Mouse (Mus musculus): ENCODE data around the gene Immp2l.
"Not testable (repeated sequence)": the region's sequence is repeated elsewhere in the genome, so short reads cannot be mapped to it uniquely, and the experiment has no call there.

The Immp2l gene

DNA sequence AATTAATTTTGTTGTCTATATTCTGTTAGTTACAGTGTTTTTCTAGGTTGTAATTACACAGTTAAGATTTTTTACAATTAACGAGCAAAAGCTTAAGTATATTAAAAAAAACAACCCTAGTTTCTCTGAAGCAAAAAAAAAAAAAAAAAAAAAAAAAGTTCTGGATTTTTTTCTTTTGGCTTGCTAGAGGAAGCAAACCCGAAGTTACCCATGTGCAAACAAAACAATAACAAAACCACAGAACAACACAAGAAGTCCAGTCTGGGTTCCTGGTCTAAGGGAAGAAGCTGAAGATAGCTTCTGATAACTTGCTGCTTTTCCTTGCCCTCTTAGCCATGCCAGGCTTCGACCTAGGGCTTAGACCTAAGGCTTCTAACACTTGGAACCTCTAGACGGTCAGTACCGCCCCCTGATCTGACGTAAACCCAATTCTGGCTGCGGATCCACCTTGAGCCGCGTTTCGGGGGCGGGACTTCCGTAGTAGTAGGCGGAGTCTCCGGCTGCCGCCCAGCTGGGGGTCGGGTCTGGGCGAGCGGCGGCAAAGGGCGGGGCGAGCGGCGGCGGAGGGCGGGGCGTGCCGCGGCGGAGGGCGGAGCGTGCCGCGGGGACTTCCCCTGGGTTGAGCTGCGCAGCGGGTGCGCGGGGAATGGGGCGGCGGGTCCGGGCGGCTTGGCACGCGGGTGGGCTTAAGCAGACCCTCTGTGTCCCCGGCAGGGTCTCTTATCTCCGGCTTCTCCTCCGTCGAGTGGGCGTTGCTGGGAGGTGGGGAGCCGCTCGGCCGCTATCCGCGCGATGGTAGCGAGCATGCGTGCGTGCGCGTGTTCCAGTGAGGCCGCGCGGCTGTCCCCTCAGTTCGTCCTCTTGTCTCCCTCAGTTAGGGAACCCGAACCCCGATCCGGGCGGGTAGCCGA is at the start of gene Immp2l:
Immp2l (plus strand) TSS at position 580 of the 911 bp plus-strand sequence.
- DNase-seq (ENCODE audit: low spot score in 2 of 2): peak; percentile 92 to 95

DNA sequence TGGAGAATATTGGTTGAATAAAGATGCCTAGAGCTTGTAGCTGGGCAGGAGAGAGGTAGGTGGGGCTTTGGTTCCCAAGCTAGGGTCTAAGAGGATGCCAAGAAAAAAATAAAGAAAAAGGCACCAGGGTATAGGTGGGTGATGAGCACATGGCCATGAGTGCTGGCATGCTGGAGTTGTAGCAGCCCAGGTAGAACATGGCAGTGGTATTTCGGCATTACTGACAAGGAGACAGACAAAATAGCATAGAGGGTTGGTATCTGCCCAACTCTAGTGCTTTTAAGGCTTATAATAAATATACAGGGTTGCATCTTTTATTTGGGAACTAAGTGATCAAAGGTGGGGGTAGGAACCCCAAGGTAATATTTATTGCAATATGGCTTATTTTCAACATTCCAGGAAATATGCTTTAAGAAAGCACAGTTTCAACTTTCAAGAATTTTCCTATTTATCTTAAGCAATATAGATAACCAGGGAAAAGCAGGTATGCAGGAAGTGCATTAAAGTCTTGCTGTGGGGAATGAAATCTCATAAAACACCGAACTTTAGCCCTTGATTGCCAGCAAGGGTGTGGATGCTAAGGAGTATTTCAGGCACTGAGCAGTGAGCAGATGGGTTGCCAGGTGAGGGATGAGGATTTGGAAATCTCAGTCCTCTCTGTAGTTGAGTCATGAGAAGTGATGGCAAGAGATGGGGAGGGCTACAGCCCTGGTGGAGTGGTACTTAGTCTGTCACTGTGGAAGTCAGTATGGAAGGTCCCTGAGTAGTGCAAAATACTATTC is 45.0 kb upstream of the Immp2l start:
- DNase-seq (ENCODE audit: low spot score in 2 of 2): no peak

DNA sequence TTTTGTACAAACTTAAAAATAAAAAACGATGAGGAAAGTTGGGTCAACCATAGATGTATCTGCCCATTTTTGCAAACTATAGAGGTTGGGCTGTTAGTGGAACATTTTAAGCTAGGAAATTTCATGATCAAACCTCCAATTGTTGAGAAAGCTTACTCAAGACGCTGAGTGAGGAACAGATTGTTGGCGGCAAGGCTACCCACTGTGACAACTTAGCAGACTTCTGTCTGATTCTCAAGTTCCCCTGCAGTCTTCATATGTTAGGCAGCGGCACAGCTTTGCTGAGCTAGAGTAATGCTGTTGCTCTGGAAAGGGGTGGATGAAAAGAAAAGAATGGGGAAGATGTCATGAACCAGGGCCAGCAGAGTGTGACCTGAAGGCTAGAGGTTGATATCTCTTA is 44.2 kb upstream of the Immp2l start:
- DNase-seq (ENCODE audit: low spot score in 2 of 2): no peak

DNA sequence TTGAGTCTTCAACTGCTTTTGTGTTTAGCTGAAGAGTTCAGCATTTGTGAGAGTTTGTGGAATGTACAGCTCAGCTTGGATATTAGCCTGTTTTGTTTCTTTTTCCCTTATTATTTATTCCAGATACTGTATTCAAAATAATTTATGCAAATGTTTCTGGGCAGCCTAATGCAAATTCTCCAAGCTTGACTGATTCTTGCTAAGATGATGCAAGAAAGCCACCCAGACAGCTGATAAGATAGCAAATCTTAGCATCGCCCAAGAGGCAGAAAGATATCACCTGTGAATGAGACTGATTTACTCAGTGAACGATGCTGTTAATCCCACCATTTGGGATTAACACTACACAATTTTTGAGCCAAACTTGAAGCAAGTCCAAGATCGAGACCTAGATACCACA is 43.7 kb upstream of the Immp2l start:
- DNase-seq (ENCODE audit: low spot score in 2 of 2): no peak

DNA sequence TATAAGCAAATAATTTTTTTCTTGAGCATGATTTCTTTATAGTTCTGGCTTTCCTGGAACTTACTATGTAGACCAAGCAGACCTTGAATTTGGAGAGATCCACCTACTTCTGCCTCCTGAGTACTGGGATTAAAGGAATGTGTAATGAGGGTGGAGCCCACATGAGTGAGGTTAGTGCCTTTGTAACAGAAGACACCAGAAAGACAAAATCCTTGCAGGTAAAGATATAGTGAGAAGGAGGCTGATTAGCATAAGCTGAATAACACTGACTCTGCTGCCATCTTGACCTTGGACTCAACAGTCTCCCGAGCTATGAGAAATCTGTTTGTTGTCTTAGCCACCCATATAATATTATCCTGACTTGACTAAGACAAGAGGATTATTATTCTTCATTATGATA is 40.9 kb upstream of the Immp2l start:
- DNase-seq (ENCODE audit: low spot score in 2 of 2): no peak

DNA sequence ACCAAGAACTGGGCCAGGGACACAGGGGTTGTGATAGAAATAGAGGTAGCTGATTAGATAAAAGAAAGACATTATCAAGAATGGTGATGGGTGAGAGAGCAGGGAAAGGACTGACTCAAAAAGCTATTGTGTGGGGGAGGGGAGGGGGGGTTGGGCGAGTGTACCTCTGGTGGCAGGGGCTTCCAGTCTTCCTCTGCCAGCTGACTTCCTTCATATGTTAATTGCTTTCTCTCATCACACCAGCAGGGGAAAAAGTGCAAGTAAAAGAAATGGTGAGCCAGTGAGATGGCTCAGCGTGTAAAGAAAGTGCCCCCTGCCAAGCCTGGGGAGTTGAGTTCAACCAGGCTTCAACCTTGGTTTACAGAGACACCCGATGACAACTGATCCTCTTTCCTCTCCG is 39.2 kb upstream of the Immp2l start:
- DNase-seq (ENCODE audit: low spot score in 2 of 2): no peak

DNA sequence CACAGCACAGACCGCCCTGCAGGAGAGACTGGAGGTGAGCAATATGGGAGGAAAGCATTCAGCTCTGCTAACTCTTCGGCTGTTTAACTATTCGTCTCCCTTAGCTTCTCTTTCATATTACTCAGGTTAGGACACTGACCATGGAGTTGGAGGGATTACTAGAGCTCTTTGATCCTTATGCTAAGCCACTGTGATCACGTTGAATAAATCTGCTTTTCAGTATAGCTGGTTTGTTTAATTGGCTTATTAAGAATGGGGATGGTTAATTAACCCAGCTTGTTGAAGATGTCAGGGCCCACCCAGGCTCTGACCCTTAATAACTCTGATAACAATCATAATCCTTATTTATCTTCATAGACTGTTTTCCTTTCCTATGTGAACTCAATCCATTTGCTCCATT is 38.1 kb upstream of the Immp2l start:
- DNase-seq (ENCODE audit: low spot score in 2 of 2): no peak

DNA sequence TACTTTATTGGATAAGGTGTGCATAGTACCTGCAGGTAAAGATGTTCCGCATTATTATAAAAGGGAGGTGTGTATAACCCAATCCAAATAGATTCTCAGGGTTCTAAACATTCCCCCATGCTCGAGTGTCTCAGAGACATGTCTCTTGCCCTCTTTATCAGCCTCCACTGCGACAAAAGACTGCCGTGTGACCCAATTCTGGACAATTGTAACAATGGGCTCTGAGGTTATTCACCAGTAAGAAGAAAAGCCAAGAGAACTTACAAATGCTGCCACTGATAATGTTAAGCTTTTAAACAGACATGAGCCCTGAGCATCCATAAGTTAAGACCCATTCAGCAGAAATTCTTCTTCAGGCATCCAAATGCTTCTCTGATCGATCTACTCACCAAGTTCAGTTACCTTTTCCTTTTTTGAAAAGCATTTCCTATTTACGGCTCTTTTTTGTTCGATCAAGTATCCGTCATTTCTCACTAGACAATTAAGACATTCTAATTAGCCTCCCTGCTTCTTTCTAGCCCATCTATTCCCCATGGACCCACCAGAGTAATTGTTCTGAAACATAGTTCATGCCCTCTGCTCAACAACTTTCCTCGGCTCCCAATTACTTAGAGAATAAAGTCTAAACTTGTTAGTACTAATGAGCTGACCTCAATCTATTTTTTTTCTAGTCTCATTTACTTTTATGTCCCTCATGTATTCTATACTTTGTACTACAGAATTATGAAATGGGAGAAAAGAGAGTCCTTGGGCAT is 35.4 kb upstream of the Immp2l start:
- no peak for DNase-seq (ENCODE audit: low spot score in 2 of 2)

DNA sequence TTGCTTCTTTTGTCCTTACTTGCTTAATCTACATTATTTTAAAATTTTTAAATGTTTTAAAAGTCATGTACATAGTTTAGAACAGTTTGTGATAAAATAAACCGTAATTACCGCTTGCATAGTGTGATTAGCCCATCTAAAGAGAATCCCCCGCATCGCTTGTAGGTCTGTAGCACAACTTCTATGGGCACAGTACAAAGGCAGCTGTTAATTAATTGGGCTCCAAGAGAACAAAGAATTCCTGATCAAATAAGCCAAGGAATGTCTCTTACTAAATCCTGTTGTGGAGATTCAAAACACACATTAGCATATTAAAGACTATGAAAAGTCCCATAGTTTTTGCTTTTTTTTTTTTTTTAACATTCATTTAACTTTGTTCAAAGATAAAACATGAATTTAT is 32.2 kb upstream of the Immp2l start:
- DNase-seq (ENCODE audit: low spot score in 2 of 2): no peak

DNA sequence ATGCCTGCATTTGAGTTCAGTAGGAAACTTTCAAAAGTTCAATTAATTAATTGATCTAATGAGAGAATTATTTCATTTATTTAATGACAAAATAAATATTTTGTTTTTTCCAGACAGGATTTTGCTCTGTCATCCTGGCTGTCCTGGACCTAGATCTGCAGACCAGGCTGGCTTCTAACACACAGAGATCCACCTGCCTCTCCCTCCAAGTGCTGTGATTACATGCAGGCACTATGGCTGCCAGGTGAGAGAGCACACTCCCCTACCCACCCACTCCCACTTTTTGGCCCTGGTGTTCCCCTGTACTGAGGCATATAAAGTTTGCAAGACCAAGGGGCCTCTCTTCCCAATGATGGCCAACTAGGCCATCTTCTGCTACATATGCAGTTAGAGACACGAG is 31.7 kb upstream of the Immp2l start:
- not testable (repeated sequence) for DNase-seq (ENCODE audit: low spot score in 2 of 2)

DNA sequence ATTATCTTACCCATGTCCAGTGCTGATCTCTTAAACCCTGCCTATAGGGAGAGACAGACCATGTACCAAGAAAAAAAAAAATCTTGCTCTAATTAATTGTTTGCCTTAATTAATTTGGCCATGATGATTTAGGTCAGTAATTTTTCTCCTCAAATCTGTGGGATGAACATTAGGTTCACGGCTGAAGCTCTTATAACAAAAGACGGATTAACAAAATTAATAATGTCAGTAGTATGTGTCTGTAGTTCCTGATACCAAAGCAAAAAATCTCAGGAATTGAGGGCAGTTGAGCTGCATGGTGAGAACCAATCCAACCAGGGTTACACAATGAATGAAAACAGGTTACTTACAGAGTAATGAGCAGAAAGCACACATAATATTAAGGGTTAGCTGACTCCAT is 29.0 kb upstream of the Immp2l start:
- DNase-seq (ENCODE audit: low spot score in 2 of 2): no peak

DNA sequence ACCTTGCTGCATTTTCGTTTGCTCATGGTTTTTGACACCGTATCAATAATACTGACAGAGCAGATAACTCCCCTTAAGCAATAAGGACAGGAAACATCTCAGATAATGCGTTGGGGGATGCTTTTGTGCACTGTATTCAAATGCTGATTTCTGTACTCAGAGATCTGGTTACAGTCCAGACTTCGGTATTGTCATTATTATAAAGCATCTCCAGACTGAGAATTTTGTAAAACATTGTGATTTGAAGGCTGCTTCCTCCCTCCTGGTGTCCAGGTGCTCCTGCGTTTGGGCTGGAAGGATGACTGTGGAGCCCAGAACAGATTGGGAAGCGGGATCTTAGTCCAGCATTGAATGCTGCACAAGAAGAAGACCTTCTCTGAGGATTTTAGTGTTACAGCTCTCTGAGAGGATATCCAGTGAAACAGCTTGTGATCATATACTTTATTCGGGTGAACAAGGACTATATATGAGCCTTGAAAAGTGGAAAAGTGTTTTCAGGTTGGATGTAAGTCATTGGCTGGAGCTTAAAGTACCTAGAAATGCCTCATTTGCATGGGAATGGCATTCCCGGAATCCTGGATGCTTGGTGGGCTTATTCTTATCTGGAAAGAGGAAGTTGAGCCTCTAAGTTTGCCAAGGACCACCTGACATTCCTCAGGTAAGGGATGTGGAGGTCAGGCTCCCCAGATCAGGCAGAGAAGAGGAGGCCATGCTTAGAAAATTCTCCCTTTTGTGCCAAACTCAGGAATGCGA is 28.1 kb upstream of the Immp2l start:
- DNase-seq (ENCODE audit: low spot score in 2 of 2): no peak

DNA sequence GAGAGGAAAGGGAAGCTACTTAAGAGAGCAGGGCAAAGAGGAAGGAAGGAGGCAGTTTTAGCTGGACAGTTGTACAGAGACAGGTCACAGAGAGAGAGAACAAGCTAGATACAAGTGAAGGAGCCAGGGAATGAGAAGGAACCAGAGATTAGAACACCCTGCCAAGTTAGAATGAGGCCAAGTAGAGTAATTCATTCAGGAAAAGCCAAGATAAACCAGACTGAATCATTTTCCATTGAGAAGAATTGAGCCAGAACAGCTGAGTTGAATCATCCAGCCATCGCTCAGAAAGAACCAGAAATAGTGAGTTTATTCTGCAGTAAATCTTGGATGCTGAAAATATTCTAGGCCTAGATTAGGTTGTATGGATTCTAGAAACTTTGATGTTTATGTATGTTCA is 1.4 kb upstream of the Immp2l start:
- DNase-seq (ENCODE audit: low spot score in 2 of 2): peak; percentile 42 to 58

DNA sequence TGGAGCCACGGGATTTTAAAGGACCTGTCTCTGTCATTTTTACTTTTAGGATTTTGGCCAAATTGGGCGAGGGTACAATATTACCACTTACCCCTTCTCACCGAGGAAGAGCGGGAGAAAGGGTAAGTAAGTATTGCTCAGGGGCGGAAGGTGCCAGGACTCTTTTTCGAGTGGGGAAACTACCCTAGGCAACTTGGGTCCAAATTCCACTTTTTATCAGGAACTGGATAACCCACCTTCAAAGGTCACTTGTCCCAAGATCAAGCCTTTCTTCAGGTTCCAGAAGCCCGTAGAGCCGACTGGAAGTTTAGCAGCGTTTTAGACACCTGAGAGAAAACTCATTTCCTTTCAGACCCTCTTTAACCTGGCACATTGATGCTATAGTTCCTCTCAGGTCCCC is 622 bp downstream of the Immp2l start:
- DNase-seq (ENCODE audit: low spot score in 2 of 2): no peak

DNA sequence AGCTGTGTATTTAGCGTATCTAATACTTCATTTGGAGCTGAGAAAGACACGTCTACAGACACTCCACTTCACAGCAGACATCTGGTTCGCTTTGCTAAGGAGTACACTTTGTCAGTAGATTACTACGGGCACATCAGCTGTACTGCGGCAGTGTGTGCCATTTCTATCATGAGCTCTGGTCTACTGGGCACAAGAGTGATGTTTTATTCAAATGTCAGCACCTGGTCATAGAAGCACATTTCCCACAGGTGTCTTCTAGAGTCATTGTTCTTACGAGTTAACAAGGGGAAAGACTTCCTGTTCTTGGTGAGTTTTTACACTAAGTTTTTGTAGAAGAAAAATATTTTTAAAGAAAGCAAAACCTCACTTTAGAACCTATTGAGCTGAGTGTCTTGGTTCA is 3.6 kb downstream of the Immp2l start:
- DNase-seq (ENCODE audit: low spot score in 2 of 2): no peak

DNA sequence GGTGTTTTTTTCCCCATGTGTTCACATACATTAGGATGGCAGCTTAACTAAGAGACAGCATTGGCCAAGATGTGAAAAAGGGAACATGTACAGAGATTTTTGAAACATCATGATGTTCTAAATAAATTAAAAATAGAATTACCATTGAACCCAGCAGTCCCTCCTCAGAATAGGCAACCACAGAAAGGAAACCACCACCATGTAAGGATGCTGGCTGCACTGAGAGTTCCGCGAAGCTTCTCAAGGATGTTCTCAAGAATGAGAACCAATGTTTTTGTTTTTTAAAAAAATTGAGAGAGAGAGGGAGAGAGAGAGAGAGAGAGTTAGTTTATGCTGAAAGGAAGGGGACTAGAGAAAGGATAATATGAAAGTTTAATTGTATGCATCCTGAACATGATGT is 7.2 kb downstream of the Immp2l start:
- no peak for DNase-seq (ENCODE audit: low spot score in 2 of 2)

DNA sequence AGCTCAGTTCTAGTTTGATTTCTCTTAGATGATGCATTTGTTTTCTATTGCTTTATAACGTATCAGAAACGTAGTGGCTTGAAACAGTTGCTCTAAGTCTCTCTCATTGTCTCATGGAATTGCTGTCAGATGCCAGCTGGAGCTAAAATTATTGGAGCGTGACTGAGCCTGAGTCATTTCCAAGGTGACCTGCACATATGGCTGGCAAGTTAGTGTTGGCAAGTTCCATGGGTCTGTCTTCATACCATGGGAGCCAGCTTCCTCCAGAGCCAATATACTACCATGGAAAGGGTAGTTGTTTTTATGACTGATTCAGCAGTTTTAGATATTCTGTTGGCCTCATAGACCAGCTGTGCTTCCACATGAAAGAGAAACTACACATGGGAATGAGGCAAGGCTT is 9.3 kb downstream of the Immp2l start:
- DNase-seq (ENCODE audit: low spot score in 2 of 2): peak; percentile 22 to 56

DNA sequence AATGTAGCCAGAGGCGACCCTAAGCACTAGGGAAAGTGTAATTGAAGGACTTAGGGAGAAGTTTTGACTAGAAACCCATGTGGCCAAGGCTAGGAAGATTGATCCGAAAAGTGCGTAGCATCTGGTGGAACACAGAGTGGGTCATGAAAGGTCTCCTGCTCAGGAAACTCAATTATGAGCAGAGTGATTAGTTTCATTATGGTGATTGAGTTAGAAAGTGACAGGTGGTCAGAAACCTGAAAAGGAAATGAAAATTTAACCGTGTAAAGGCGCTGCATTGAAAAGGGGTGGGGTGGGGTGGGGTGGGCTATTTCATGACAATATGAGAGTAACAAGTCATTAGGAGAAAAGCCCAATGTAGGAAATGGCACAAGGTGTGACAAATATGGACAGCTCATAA is 15.9 kb downstream of the Immp2l start:
- DNase-seq (ENCODE audit: low spot score in 2 of 2): no peak

DNA sequence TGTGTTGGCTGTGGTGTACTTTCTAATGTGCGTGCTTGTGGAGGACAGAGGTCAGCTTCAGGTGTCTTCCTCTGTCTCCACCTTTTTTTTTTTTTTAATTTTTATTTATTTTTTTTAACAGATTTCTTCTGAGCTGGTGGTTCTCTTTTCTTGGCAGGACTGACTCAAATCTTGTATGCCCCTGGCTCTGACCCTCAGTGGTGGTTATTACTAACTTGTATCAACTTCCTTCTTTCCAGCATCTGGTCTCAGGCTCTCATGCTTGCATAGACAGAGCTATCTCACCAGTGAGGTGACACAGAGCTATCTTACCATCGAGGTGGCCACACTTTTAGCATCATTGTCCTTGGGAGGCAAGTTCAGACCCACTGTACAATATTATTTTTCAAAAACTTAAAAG is 17.8 kb downstream of the Immp2l start:
- DNase-seq (ENCODE audit: low spot score in 2 of 2): no peak

DNA sequence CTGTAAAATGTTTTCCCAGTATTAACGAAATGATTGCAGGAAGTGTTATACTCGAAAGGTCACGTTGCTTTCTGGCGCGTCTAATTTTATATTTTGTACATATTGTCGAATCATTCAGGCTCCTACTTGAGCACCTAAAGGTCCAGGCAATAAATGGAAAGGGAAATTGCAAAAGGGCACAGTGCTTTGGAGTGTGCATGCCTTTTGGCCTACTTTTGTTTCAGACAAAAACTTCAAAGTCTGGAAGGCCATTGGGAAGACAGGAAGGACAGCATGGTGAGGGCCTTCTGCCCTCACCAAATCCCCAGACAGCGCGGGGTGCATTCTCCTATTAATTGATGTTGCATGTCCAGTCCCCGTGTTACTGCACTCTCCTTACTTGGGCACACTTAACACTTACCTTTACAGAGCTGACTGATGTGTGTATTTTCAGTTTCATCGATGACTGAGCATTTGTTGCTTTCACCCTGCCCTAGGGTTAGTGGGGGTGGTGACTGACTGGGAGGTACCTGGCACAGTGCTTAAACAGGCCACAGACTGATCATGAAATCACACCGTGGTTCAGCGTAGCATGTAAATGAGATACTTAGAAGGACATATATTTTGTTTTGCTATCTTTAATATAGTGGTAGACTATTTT is 20.7 kb downstream of the Immp2l start:
- DNase-seq (ENCODE audit: low spot score in 2 of 2): no peak
